Mouse (Mus musculus): ENCODE data around the gene Hk3.

Gene Hk3

GRCm38 (mm10) chr13:55021194-55021779 lies at the start of gene Hk3:
Gene Hk3 (minus strand): TSS chr13:55021385.
- DNase-seq (ENCODE audit: low read depth, low spot score) = peak; percentile 35

- DNase-seq (ENCODE audit: low read depth, low spot score) = no peak
These were observed 48.5 kb upstream of the Hk3 start for GRCm38 (mm10) chr13:55069719-55070118.

- no peak for DNase-seq (ENCODE audit: low read depth, low spot score)
These were observed 42.1 kb upstream of the Hk3 start for GRCm38 (mm10) chr13:55063276-55063675.

GRCm38 (mm10) chr13:55058042-55058441 lies 36.9 kb upstream of the Hk3 start:
- no peak for DNase-seq (ENCODE audit: low read depth, low spot score)

- no peak for DNase-seq (ENCODE audit: low read depth, low spot score)
These were observed 26.5 kb upstream of the Hk3 start for GRCm38 (mm10) chr13:55047706-55048105.

GRCm38 (mm10) chr13:55040016-55040415 lies 18.8 kb upstream of the Hk3 start:
- DNase-seq (ENCODE audit: low read depth, low spot score) = no peak

GRCm38 (mm10) chr13:55024215-55024614 lies 3.0 kb upstream of the Hk3 start:
- no peak for DNase-seq (ENCODE audit: low read depth, low spot score)

- peak; percentile 34 for DNase-seq (ENCODE audit: low read depth, low spot score)
These were observed 1.5 kb upstream of the Hk3 start for GRCm38 (mm10) chr13:55022715-55023114.

GRCm38 (mm10) chr13:55022256-55022655 lies 1.1 kb upstream of the Hk3 start:
- DNase-seq (ENCODE audit: low read depth, low spot score) = no peak

GRCm38 (mm10) chr13:55020051-55020450 lies 1.1 kb downstream of the Hk3 start:
- DNase-seq (ENCODE audit: low read depth, low spot score) = no peak

- no peak for DNase-seq (ENCODE audit: low read depth, low spot score)
These were observed 2.0 kb downstream of the Hk3 start for GRCm38 (mm10) chr13:55019181-55019580.

- no peak for DNase-seq (ENCODE audit: low read depth, low spot score)
These were observed 2.5 kb downstream of the Hk3 start for GRCm38 (mm10) chr13:55018700-55019099.

GRCm38 (mm10) chr13:55017898-55018599 lies 3.1 kb downstream of the Hk3 start:
- no peak for DNase-seq (ENCODE audit: low read depth, low spot score)

GRCm38 (mm10) chr13:55017154-55017897 lies 3.9 kb downstream of the Hk3 start:
- DNase-seq (ENCODE audit: low read depth, low spot score) = no peak

GRCm38 (mm10) chr13:55014451-55014850 lies 6.7 kb downstream of the Hk3 start:
- DNase-seq (ENCODE audit: low read depth, low spot score) = no peak

- no peak for DNase-seq (ENCODE audit: low read depth, low spot score)
These were observed 7.4 kb downstream of the Hk3 start for GRCm38 (mm10) chr13:55013702-55014344.

- DNase-seq (ENCODE audit: low read depth, low spot score) = no peak
These were observed 9.2 kb downstream of the Hk3 start for GRCm38 (mm10) chr13:55011981-55012478.

GRCm38 (mm10) chr13:55011103-55011502 lies 10.1 kb downstream of the Hk3 start:
- DNase-seq (ENCODE audit: low read depth, low spot score) = no peak

- no peak for DNase-seq (ENCODE audit: low read depth, low spot score)
These were observed 12.6 kb downstream of the Hk3 start for GRCm38 (mm10) chr13:55008589-55008988.

GRCm38 (mm10) chr13:55006415-55006742 lies 14.8 kb downstream of the Hk3 start:
- no peak for DNase-seq (ENCODE audit: low read depth, low spot score)

- DNase-seq (ENCODE audit: low read depth, low spot score) = no peak
These were observed 15.3 kb downstream of the Hk3 start for GRCm38 (mm10) chr13:55005691-55006414.

- no peak for DNase-seq (ENCODE audit: low read depth, low spot score)
These were observed 16.5 kb downstream of the Hk3 start for GRCm38 (mm10) chr13:55004646-55005045.
